Mouse (Mus musculus): ENCODE data around the gene Zp3. TPM values are rescaled to one million over a fixed set of nuclear protein-coding genes. Genes with fewer than 3 reads are reported as not detected.

Gene Zp3
- total RNA-seq, 1 experiment from 2014 or later, result not detected

GRCm38 (mm10) chr5:135994725-135995687, 15.1 kb downstream of the Zp3 start, which contains the start of gene Dtx2:
TSS of gene Dtx2 (plus strand) at chr5:135994800.
- peak; percentile 92 for ATAC-seq (replicated peaks; ENCODE audit: insufficient number of reproducible peaks, low FRiP score, low TSS enrichment, poor library complexity, severe bottlenecking)

DNA sequence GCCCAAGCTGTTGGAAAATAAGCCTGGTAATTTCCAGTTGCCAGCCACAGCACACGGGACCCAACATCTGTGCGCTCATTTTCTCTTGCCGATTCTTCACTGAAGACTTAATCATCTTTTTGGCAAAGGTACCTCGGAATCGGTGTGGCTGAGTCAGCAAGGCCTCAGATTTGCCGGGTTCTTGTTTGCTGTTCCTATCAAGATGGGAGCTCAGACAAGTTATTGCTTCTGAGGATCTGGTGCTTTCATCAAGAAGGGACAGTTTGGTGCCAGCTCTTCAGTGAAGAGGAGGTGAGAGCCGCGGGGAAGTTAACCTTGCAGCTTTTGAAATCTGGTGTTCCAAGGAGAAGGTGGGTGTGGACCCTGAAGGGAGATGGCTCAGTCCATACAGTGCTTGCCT, 16.3 kb downstream of the Zp3 start:
- ATAC-seq (replicated peaks; ENCODE audit: insufficient number of reproducible peaks, low FRiP score, low TSS enrichment, poor library complexity, severe bottlenecking), result no peak

GRCm38 (mm10) chr5:136001222-136001621, 21.3 kb downstream of the Zp3 start:
- ATAC-seq (replicated peaks; ENCODE audit: insufficient number of reproducible peaks, low FRiP score, low TSS enrichment, poor library complexity, severe bottlenecking), result no peak

GRCm38 (mm10) chr5:136002325-136002724, 22.4 kb downstream of the Zp3 start:
- no peak for ATAC-seq (replicated peaks; ENCODE audit: insufficient number of reproducible peaks, low FRiP score, low TSS enrichment, poor library complexity, severe bottlenecking)

GRCm38 (mm10) chr5:136002751-136003151, 22.9 kb downstream of the Zp3 start:
- no peak for ATAC-seq (replicated peaks; ENCODE audit: insufficient number of reproducible peaks, low FRiP score, low TSS enrichment, poor library complexity, severe bottlenecking)

DNA sequence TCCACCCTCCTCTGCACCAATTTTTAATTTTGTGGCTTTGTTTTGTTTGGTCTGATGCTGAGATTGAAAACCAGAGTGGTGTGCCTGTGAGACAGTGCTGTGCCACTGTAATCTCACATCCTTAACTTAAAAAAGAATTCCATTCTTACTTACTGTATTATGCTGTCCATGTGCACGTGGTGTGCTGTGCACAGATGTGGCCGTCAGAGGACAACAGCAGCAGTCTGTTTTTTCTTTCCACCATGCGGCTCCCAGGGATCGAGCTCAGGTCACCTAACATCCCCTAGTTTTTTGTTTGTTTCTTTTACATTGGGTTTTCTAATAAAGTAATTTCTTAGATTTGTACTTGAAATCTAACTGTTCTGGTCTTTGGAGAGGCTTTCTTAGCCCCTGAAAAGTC, 24.6 kb downstream of the Zp3 start:
- ATAC-seq (replicated peaks; ENCODE audit: insufficient number of reproducible peaks, low FRiP score, low TSS enrichment, poor library complexity, severe bottlenecking), result no peak

DNA sequence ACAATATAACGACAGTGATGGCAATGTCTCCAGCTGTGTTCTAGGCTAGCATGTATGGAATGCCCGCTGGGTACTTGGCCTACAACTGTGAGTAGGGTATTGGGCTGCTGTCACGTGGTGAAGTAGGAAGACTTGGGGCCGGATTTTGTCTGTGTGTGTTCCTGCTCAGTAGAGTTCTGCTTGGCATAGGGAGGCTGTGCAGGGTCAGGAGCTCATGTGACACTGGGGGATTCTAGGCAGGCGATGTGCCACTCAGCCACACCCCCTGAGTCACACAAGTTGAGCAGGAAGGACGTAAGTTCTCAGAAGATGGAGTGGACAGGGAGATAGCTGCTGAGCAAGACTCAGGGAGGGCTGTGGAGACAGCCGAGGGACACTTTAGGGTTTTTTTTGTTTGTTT, 27.8 kb downstream of the Zp3 start:
- no peak for ATAC-seq (replicated peaks; ENCODE audit: insufficient number of reproducible peaks, low FRiP score, low TSS enrichment, poor library complexity, severe bottlenecking)

GRCm38 (mm10) chr5:136014877-136015276, 35.0 kb downstream of the Zp3 start:
- no peak for ATAC-seq (replicated peaks; ENCODE audit: insufficient number of reproducible peaks, low FRiP score, low TSS enrichment, poor library complexity, severe bottlenecking)

- ATAC-seq (replicated peaks; ENCODE audit: insufficient number of reproducible peaks, low FRiP score, low TSS enrichment, poor library complexity, severe bottlenecking), result no peak
Measured at GRCm38 (mm10) chr5:136015586-136015985, 35.7 kb downstream of the Zp3 start.

- ATAC-seq (replicated peaks; ENCODE audit: insufficient number of reproducible peaks, low FRiP score, low TSS enrichment, poor library complexity, severe bottlenecking), result no peak
Measured at GRCm38 (mm10) chr5:136016014-136016876, 36.3 kb downstream of the Zp3 start.

GRCm38 (mm10) chr5:136017262-136017661, 37.4 kb downstream of the Zp3 start:
- no peak for ATAC-seq (replicated peaks; ENCODE audit: insufficient number of reproducible peaks, low FRiP score, low TSS enrichment, poor library complexity, severe bottlenecking)

DNA sequence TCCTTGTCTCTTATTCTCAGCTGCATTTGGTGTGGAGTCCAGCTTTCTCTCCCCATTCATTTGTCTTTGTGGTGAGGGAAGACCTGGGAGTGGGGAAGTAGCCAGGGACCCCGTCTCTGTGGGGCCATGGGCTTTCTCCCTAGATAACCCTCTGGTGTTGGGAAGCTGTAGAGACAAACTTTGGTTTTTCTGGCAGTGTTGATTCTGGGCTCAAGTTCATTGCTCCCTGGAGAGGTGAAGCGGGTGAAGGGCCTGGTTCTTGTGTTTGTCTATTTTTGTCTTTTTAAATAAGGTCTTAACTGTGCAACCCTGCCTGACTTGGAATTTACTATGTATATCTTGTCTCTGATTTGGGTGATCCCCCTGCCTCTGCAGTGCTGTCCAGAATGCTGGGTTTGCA, 38.8 kb downstream of the Zp3 start:
- ATAC-seq (replicated peaks; ENCODE audit: insufficient number of reproducible peaks, low FRiP score, low TSS enrichment, poor library complexity, severe bottlenecking), result no peak

- no peak for ATAC-seq (replicated peaks; ENCODE audit: insufficient number of reproducible peaks, low FRiP score, low TSS enrichment, poor library complexity, severe bottlenecking)
Measured at GRCm38 (mm10) chr5:136019907-136020306, 40.0 kb downstream of the Zp3 start.

DNA sequence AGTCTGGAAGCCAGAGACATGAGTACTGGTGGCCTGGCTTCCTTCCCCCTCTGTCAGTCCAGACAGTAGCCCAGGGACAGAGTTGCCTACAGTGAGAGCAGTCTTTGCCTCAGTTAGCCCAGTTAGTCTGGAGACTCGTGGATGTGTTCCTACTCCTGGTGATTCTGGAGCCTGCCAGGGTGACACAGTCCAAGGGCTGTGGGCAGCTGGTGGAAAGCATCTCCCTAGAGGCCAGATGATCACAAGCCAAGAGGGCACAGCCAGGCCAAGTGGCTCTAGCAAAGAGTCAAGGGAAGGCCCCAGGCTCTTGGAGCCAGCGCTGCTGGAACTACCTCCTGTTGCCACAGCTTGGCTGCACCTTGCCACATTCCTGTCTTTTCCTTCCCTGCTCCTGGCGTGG, 45.8 kb downstream of the Zp3 start:
- no peak for ATAC-seq (replicated peaks; ENCODE audit: insufficient number of reproducible peaks, low FRiP score, low TSS enrichment, poor library complexity, severe bottlenecking)

GRCm38 (mm10) chr5:136026859-136027258, 47.0 kb downstream of the Zp3 start:
- ATAC-seq (replicated peaks; ENCODE audit: insufficient number of reproducible peaks, low FRiP score, low TSS enrichment, poor library complexity, severe bottlenecking), result no peak

GRCm38 (mm10) chr5:136027612-136028311, 47.9 kb downstream of the Zp3 start:
- no peak for ATAC-seq (replicated peaks; ENCODE audit: insufficient number of reproducible peaks, low FRiP score, low TSS enrichment, poor library complexity, severe bottlenecking)

DNA sequence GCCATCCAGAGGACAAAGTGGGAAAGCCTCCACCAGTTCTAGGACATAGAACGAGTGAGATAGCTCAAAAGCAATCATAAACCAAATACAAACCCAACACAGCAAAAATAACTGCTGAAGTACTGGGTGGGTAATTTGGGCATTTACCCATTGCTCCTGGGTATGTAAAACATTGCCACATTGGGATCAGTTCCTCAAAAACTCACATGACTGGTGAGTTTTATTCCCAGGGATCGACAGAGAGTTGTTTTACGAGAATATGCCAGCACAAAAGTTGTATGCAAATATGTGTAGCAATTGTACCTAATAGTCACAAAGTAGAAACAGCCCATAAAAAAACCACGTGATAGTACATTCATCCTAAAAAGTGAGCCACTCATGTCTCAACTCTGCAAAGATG, 55.0 kb downstream of the Zp3 start:
- ATAC-seq (replicated peaks; ENCODE audit: insufficient number of reproducible peaks, low FRiP score, low TSS enrichment, poor library complexity, severe bottlenecking), result 0 out of 2 replicates have a peak, but pooled peaks have one; percentile 24

DNA sequence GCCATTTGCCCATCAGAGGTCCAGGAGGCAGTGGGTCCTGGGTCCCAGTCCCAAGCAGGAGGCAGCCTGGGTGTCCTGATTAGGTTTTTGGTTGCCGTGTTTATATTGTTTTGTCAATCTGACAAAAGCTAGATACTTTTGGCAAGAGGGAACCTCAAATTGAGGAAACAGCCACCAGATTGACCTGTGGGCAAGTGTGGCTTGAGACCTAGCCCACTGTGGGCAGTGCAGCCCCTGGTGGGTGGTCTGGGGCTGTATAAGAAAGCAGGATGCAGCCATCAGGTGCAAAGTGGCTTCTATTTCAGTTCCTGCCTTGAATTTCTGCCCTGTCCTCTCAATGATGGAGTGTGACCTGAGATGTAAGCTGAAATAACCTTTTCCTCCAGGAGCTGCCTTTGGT, 55.4 kb downstream of the Zp3 start:
- 0 out of 2 replicates have a peak, but pooled peaks have one; percentile 10 for ATAC-seq (replicated peaks; ENCODE audit: insufficient number of reproducible peaks, low FRiP score, low TSS enrichment, poor library complexity, severe bottlenecking)

DNA sequence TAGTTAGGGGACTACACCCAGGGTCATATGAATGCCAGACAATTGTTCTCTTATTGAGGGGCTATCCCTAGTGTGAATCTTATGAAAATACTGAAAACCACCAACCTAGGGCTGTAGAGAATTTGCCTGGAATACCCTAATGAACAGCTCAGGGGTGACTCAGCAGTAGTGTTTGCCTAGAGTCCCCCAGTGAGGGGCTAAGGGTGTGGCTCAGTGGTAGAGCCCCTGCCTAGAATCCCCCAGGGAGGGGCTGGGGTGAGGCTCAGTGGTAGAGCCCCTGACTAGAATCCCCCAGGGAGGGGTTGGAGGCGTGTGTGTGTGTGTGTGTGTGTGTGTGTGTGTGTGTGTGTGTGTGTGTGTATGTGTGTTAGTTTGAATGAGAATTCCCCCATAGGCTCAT, 56.8 kb downstream of the Zp3 start:
- no peak for ATAC-seq (replicated peaks; ENCODE audit: insufficient number of reproducible peaks, low FRiP score, low TSS enrichment, poor library complexity, severe bottlenecking)

All from monocyte, adult 5-6 weeks (primary cell).